Mouse (Mus musculus) MEL (cell line): ENCODE data around the gene Gm20388. TPM values are rescaled to one million over a fixed set of nuclear protein-coding genes. Genes with fewer than 3 reads are reported as not detected.

Source experiments
- DNase-seq: peaks from one replicate; pipeline ENCODE4 v3.0.0; 2011; ENCODE audit warnings: low read depth, low spot score
- H3K27ac ChIP-seq: 2 replicates; pipeline ENCODE4 v1.5.1; 2012; ENCODE audit warnings: low read depth, mild to moderate bottlenecking, control low read depth, low read length, moderate library complexity; ENCODE audit not compliant: control insufficient read depth
- H3K27me3 ChIP-seq, 2 experiments: fragments of 150-350 bp in 1 of 2; sonication (generic) in 1 of 2; 2 replicates each; pipeline ENCODE4 v1.6.1; 2012; ENCODE audit warnings: low read length in 2 of 2, mild to moderate bottlenecking in 2 of 2, improper control_type of control experiment in 1 of 2, moderate library complexity in 1 of 2; ENCODE audit not compliant: insufficient read depth in 2 of 2, control insufficient read depth in 1 of 2
- H3K36me3 ChIP-seq, 2 experiments: 2 replicates each; pipeline ENCODE4 v1.6.1; 2012 to 2014; ENCODE audit warnings: low read length in 2 of 2, improper control_type of control experiment in 1 of 2, inconsistent platforms in 1 of 2, mild to moderate bottlenecking in 1 of 2; ENCODE audit not compliant: insufficient read depth in 2 of 2, control insufficient read depth in 1 of 2
- H3K4me1 ChIP-seq, 2 experiments: fragments of 150-350 bp in 1 of 2; sonication (generic) in 1 of 2; 2 replicates each; pipeline ENCODE4 v1.6.1; 2012; ENCODE audit warnings: low read length in 2 of 2, improper control_type of control experiment in 1 of 2, mild to moderate bottlenecking in 1 of 2; ENCODE audit not compliant: insufficient read depth in 2 of 2, control insufficient read depth in 1 of 2
- H3K4me3 ChIP-seq, 2 experiments: fragments of 150-350 bp in 1 of 2; sonication (generic) in 1 of 2; 2 replicates each; pipeline ENCODE4 v1.5.1; 2012; ENCODE audit warnings: low read depth in 2 of 2, low read length in 2 of 2, mild to moderate bottlenecking in 2 of 2, moderate library complexity in 2 of 2, control low read depth in 1 of 2, improper control_type of control experiment in 1 of 2; ENCODE audit not compliant: control insufficient read depth in 1 of 2, insufficient read depth in 1 of 2
- H3K79me2 ChIP-seq: 2 replicates; pipeline ENCODE4 v1.6.1; 2012; ENCODE audit warnings: mild to moderate bottlenecking, low read length, moderate library complexity; ENCODE audit not compliant: control insufficient read depth, poor library complexity, insufficient read depth
- H3K9ac ChIP-seq: 2 replicates; pipeline ENCODE4 v1.6.1; 2012; ENCODE audit warnings: low read depth, mild to moderate bottlenecking, control low read depth, low read length, moderate library complexity; ENCODE audit not compliant: control insufficient read depth, poor library complexity, severe bottlenecking
- H3K9me3 ChIP-seq: fragments of 150-350 bp; sonication (generic); replicated peaks from 2 replicates; pipeline ENCODE4 v1.6.1; 2012; ENCODE audit warnings: mild to moderate bottlenecking, low read length, improper control_type of control experiment, moderate library complexity; ENCODE audit not compliant: insufficient read depth
- CHD2 ChIP-seq: IDR thresholded peaks from 2 replicates; pipeline ENCODE4 v1.6.1; 2011; ENCODE audit warnings: low read length, improper control_type of control experiment
- CTCF ChIP-seq, 3 experiments: IDR thresholded peaks in 2 of 3; conservative IDR thresholded peaks in 1 of 3; 2 replicates each; pipeline ENCODE4 v1.5.1; 2011 to 2012; ENCODE audit warnings: low read length in 3 of 3, low read depth in 2 of 3, mild to moderate bottlenecking in 2 of 3, improper control_type of control experiment in 1 of 3, inconsistent platforms in 1 of 3, mixed read lengths in 1 of 3, moderate library complexity in 1 of 3; ENCODE audit not compliant: control insufficient read depth in 1 of 3, insufficient read depth in 1 of 3, poor library complexity in 1 of 3, severe bottlenecking in 1 of 3
- ELF1 ChIP-seq: IDR thresholded peaks from 2 replicates; pipeline ENCODE4 v1.6.1; 2014; ENCODE audit warnings: low read depth, mild to moderate bottlenecking, inconsistent platforms, low read length, improper control_type of control experiment, moderate library complexity
- EP300 ChIP-seq, 2 experiments: IDR thresholded peaks; 2 replicates each; pipeline ENCODE4 v1.6.1; 2011; ENCODE audit warnings: improper control_type of control experiment in 2 of 2, low read length in 2 of 2, low read depth in 1 of 2, mild to moderate bottlenecking in 1 of 2
- ETS1 ChIP-seq: IDR thresholded peaks from 2 replicates; pipeline ENCODE4 v1.6.1; 2012; ENCODE audit warnings: low read depth, mild to moderate bottlenecking, inconsistent platforms, low read length, improper control_type of control experiment, moderate library complexity
- HCFC1 ChIP-seq: IDR thresholded peaks from 2 replicates; pipeline ENCODE4 v1.6.1; 2012; ENCODE audit warnings: low read depth, mild to moderate bottlenecking, inconsistent platforms, low read length, improper control_type of control experiment, moderate library complexity
- MAFK ChIP-seq: IDR thresholded peaks from 2 replicates; pipeline ENCODE4 v1.6.1; 2011; ENCODE audit warnings: low read depth, mild to moderate bottlenecking, low read length, improper control_type of control experiment, borderline replicate concordance
- NELFE ChIP-seq: IDR thresholded peaks from 2 replicates; pipeline ENCODE4 v1.6.1; 2011; ENCODE audit warnings: low read depth, low read length, improper control_type of control experiment
- NRF1 ChIP-seq: IDR thresholded peaks from 2 replicates; pipeline ENCODE4 v1.6.1; 2014; ENCODE audit warnings: low read depth, mild to moderate bottlenecking, inconsistent platforms, low read length, improper control_type of control experiment, moderate library complexity; ENCODE audit not compliant: poor library complexity, insufficient read depth, severe bottlenecking
- POLR2AphosphoS5 ChIP-seq: IDR thresholded peaks from 2 replicates; pipeline ENCODE4 v1.6.1; 2012; ENCODE audit warnings: low read depth, borderline replicate concordance, mild to moderate bottlenecking, inconsistent platforms, low read length, moderate library complexity, mixed read lengths
- RAD21 ChIP-seq: IDR thresholded peaks from 2 replicates; pipeline ENCODE4 v1.6.1; 2011; ENCODE audit warnings: mild to moderate bottlenecking, low read depth, low read length, improper control_type of control experiment
- SIN3A ChIP-seq: IDR thresholded peaks from 2 replicates; pipeline ENCODE4 v1.6.1; 2012; ENCODE audit warnings: low read length, improper control_type of control experiment, inconsistent platforms
- SMC3 ChIP-seq: IDR thresholded peaks from 2 replicates; pipeline ENCODE4 v1.6.1; 2011; ENCODE audit warnings: low read depth, low read length, improper control_type of control experiment
- TAL1 ChIP-seq: IDR thresholded peaks from 2 replicates; pipeline ENCODE4 v1.6.1; 2012; ENCODE audit warnings: mild to moderate bottlenecking, inconsistent platforms, low read length, moderate library complexity, mixed read lengths
- USF1 ChIP-seq: IDR thresholded peaks from 2 replicates; pipeline ENCODE4 v1.6.1; 2014; ENCODE audit warnings: low read depth, mild to moderate bottlenecking, inconsistent platforms, low read length, improper control_type of control experiment, moderate library complexity
- USF2 ChIP-seq, 2 experiments: IDR thresholded peaks; 2 replicates each; pipeline ENCODE4 v1.6.1; 2011 to 2012; ENCODE audit warnings: improper control_type of control experiment in 2 of 2, low read length in 2 of 2, borderline replicate concordance in 1 of 2, inconsistent platforms in 1 of 2, low read depth in 1 of 2, mild to moderate bottlenecking in 1 of 2; ENCODE audit not compliant: insufficient read depth in 1 of 2
- polyA plus RNA-seq, 2 experiments: library from polyadenylated mRNA; stranded (reverse) in 1 of 2; unstranded in 1 of 2; fragments of >175 nt in 1 of 2; fragments of >200 nt in 1 of 2; gene quantifications; 2 replicates each; pipeline versions ENCODE4 v1.2.1 to v1.2.4; 2012; ENCODE audit warnings: low replicate concordance in 2 of 2, low read depth in 1 of 2; ENCODE audit not compliant: insufficient read length in 2 of 2, insufficient read depth in 1 of 2, missing spikeins in 1 of 2
- total RNA-seq: library from RNA; depleted of rRNA; stranded (reverse); fragments of 300-350 nt; gene quantifications from 2 replicates; pipeline ENCODE4 v1.2.3, GENCODE M21; 2012

Gm20388 gene
- total and polyA plus RNA-seq, 3 experiments = 11.1 to 17.8 TPM; not detected in 1

- Histone ChIP-seq H3K9ac (no peak overlapping the region), H3K79me2 (no peaks in the 10 kb centered on the region), H3K27ac (no peak overlapping the region), H3K27me3 (peaks cover 0 to 4% of the 10 kb centered on the region in 2 experiments; a peak in 2 of 4 replicates), H3K4me1 (no peaks in the 10 kb centered on the region), H3K36me3 (no peaks in the 10 kb centered on the region), H3K4me3 (no peak overlapping the region), H3K9me3 (no peaks in the 10 kb centered on the region)
- DNase-seq = peak; percentile 9
- TF ChIP-seq CTCF (IDR thresholded peaks at IDR 0.05 in 2 of 3, conservative IDR thresholded peaks at IDR 0.05 in 1 of 3; ENCODE audit: control insufficient read depth in 1 of 3, insufficient read depth in 1 of 3, low read depth in 2 of 3, low read length in 3 of 3, poor library complexity in 1 of 3, severe bottlenecking in 1 of 3) = peak in 2 of 3 experiments; percentile 17 to 32; a peak in 3 of 6 replicates
- TF ChIP-seq TAL1 = no peak
- TF ChIP-seq MAFK = no peak
- peak; percentile 4 for TF ChIP-seq RAD21
Measured at GRCm38 (mm10) chr8:120244553-120244952, 333.9 kb downstream of the Gm20388 start.

- Histone ChIP-seq H3K36me3 (no peaks in the 10 kb centered on the region), H3K9me3 (no peaks in the 10 kb centered on the region)
- TF ChIP-seq SMC3 = no peak
- no peak for TF ChIP-seq NELFE
- peak; percentile 40 to 56 (median 44) for TF ChIP-seq CTCF (IDR thresholded peaks at IDR 0.05 in 2 of 3, conservative IDR thresholded peaks at IDR 0.05 in 1 of 3; ENCODE audit: control insufficient read depth in 1 of 3, insufficient read depth in 1 of 3, low read depth in 2 of 3, low read length in 3 of 3, poor library complexity in 1 of 3, severe bottlenecking in 1 of 3)
- no peak for TF ChIP-seq HCFC1
- no peak for TF ChIP-seq POLR2AphosphoS5
- TF ChIP-seq CHD2 = no peak
- TF ChIP-seq, all 39 proteins: peak for 1
- peaks cover 3 to 9% of the 10 kb centered on the region in 2 experiments; a peak in 2 of 4 replicates for H3K27me3 ChIP-seq
- H3K79me2 ChIP-seq = no peaks in the 10 kb centered on the region
- H3K27ac ChIP-seq = no peak overlapping the region
- DNase-seq = peak; percentile 15
- no peaks in the 10 kb centered on the region for H3K4me1 ChIP-seq
- H3K9ac ChIP-seq = no peak overlapping the region
- no peak overlapping the region for H3K4me3 ChIP-seq
Measured at GRCm38 (mm10) chr8:120247618-120248017, 337.0 kb downstream of the Gm20388 start.

- Histone ChIP-seq H3K36me3 (no peaks in the 10 kb centered on the region), H3K4me3 (no peak overlapping the region), H3K9ac (no peak overlapping the region), H3K79me2 (no peaks in the 10 kb centered on the region), H3K27me3 (peaks cover 3 to 11% of the 10 kb centered on the region in 2 experiments; a peak in 2 of 4 replicates), H3K9me3 (no peaks in the 10 kb centered on the region), H3K4me1 (no peaks in the 10 kb centered on the region), H3K27ac (no peak overlapping the region)
- TF ChIP-seq ETS1 (no peak), USF1 (no peak), USF2 (IDR thresholded peaks at IDR 0.05; ENCODE audit: borderline replicate concordance in 1 of 2, insufficient read depth in 1 of 2, low read depth in 1 of 2, low read length in 2 of 2) (no peak), SMC3 (no peak), RAD21 (no peak), NRF1 (no peak), SIN3A (no peak), EP300 (IDR thresholded peaks at IDR 0.05; ENCODE audit: low read depth in 1 of 2, low read length in 2 of 2) (no peak), ELF1 (no peak)
- no peak for DNase-seq
Measured at GRCm38 (mm10) chr8:120248031-120248430, 337.4 kb downstream of the Gm20388 start.
